Mouse (Mus musculus) testis, adult 2 months (tissue): ENCODE results near the gene Gm1113.

Source experiments
- CTCF ChIP-seq: fragments of 200-500 bp; IDR thresholded peaks from 2 replicates; pipeline ENCODE4 v1.5.1; 2012; ENCODE audit warnings: low read depth, mild to moderate bottlenecking, inconsistent platforms, low read length, moderate library complexity; ENCODE audit not compliant: control insufficient read depth, insufficient read depth, insufficient replicate concordance
- POLR2A ChIP-seq: fragments of 200-500 bp; IDR thresholded peaks from 2 replicates; pipeline ENCODE4 v1.6.1; 2012; ENCODE audit warnings: low read depth, mild to moderate bottlenecking, inconsistent platforms, low read length, moderate library complexity; ENCODE audit not compliant: control insufficient read depth

DNA sequence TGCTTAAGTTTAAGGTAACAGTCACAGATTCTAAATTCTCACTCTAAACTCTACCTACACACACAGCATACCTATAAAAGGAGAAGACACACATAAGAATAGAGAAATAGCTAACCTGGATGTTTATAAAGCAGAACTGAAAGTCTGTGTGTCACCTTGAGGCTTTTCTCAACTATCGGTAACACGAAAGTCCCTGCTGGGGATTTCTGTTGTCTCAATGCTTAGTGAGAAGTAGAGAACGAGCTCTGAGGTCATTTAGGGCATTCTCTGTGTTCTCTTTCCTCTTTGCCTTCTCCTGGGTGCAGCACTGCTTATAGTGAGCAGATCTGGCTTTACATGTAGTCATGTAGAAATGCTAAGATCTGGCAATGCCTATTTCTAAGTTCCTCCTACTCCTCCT lies 34.1 kb downstream of the Gm1113 start:
- TF ChIP-seq CTCF = no peak
- TF ChIP-seq POLR2A = no peak
